16 mouse cellular contexts compared by ENCODE assay signal in the genomic region with DNA sequence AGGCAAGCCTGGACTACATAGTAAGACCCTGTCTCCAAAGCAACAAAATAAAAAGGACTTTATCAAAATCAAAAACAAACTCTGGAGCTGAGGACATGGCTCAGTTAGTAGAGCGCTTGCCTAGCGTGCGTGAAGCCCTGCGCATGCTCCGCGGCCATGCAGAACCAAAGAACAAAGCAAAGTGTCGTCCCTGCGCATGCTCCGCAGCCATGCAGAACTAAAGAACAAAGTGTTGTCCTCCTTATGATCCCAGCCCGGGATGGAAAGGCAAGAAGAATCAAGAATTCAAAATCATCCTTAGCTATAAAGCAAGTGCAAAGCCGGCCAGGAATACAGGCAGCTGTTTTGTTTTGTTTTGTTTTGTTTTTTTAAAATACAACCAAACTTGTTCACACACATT. TPM values are rescaled to one million over a fixed set of nuclear protein-coding genes. Genes with fewer than 3 reads are reported as not detected.
DNase-seq lines count a peak whose midpoint lies in the region; ATAC-seq and TF ChIP-seq lines count a peak whose summit lies in the region.
"Had no signal": no experiment of that assay in that cellular context is flagged by ENCODE, and none has a peak within 500 bp of the region (broad histone marks: within the 10 kb centered on the region; RNA-seq: fewer than 3 reads in every experiment).

No protein-coding gene starts in this region.

- 0 out of 2 replicates have a peak, but pooled peaks cover 3% of the 10 kb centered on the region for H3K4me1 ChIP-seq in intestine, postnatal 0 days (replicated peaks; ENCODE audit: control insufficient read depth, insufficient read depth, low read length)

- TF ChIP-seq CTCF in brain, embryonic 14.5 days (IDR thresholded peaks at IDR 0.05; ENCODE audit: borderline replicate concordance, extremely low read depth, insufficient read depth, insufficient read length): no peak
- TF ChIP-seq CTCF in intestine, postnatal 0 days (IDR thresholded peaks at IDR 0.05; ENCODE audit: low read depth): no peak

- no peaks in the 10 kb centered on the region for H3K27me3 ChIP-seq in intestine, postnatal 0 days (replicated peaks; ENCODE audit: control insufficient read depth, insufficient read depth, low read length)
- no peaks in the 10 kb centered on the region for H3K27me3 ChIP-seq in myocyte (ENCODE audit: control insufficient read depth, insufficient read depth, insufficient read length)
- H3K27me3 ChIP-seq: embryonic facial prominence, embryonic 13.5 days; kidney, embryonic 15.5 days had no signal

- peak overlapping the region; percentile 77 for H3K27ac ChIP-seq in intestine, postnatal 0 days (ENCODE audit: low read depth, low read length)
- H3K27ac ChIP-seq: embryonic facial prominence, embryonic 13.5 days; heart, embryonic 10.5 days; kidney, embryonic 15.5 days had no signal

- H3K36me3 ChIP-seq in intestine, postnatal 0 days (ENCODE audit: control insufficient read depth, insufficient read depth): peaks cover 20% of the 10 kb centered on the region
- peaks cover 28% of the 10 kb centered on the region for H3K36me3 ChIP-seq in myocyte (ENCODE audit: control insufficient read depth, insufficient read depth)

- H3ac ChIP-seq in myocyte (ENCODE audit: control insufficient read depth, insufficient read length): no peak overlapping the region

- no peak for ATAC-seq in intestine, postnatal 0 days
- ATAC-seq: liver, postnatal 0 days had no signal

- no peaks in the 10 kb centered on the region for H3K79me2 ChIP-seq in myocyte (ENCODE audit: control insufficient read depth, insufficient read depth)

- H3K4me2 ChIP-seq in intestine, postnatal 0 days (replicated peaks; ENCODE audit: low read depth): no peak overlapping the region
- peak overlapping the region; percentile 2 for H3K4me2 ChIP-seq in myocyte (ENCODE audit: low read depth)
- H3K4me2 ChIP-seq: embryonic facial prominence, embryonic 13.5 days; kidney, embryonic 15.5 days had no signal

- TF ChIP-seq POLR2A in brain, embryonic 14.5 days (IDR thresholded peaks at IDR 0.05; ENCODE audit: borderline replicate concordance, extremely low read depth, insufficient read depth, insufficient read length, poor library complexity, severe bottlenecking): no peak
- no peak for TF ChIP-seq POLR2A in myocyte (IDR thresholded peaks at IDR 0.05; ENCODE audit: insufficient read length, low read depth)

- no peak overlapping the region for H3K4me3 ChIP-seq in intestine, postnatal 0 days (ENCODE audit: low read depth, low read length)
- H3K4me3 ChIP-seq in myocyte: no peak overlapping the region
- H3K4me3 ChIP-seq: embryonic facial prominence, embryonic 13.5 days; heart, embryonic 10.5 days; kidney, embryonic 15.5 days had no signal

- H3K9ac ChIP-seq in intestine, postnatal 0 days (ENCODE audit: low read depth, low read length): no peak overlapping the region
- H3K9ac ChIP-seq: embryonic facial prominence, embryonic 13.5 days; kidney, embryonic 15.5 days; liver, postnatal 0 days had no signal

- peak; percentile 26 for DNase-seq in kidney, adult 9 months
- no peak for DNase-seq in kidney, postnatal 25 days
- DNase-seq in brain, embryonic 14.5 days (ENCODE audit: low read depth): peak; percentile 63
- no peak for DNase-seq in heart, postnatal 25 days (ENCODE audit: low spot score)
- no peak for DNase-seq in cerebellum, postnatal 36 days
- DNase-seq: adrenal gland, postnatal 36 days; cerebellum, postnatal 14 days; gastrocnemius, postnatal 25 days; liver, postnatal 0 days; lung, postnatal 36 days had no signal

- H3K9me3 ChIP-seq in intestine, postnatal 0 days (ENCODE audit: control insufficient read depth): no peaks in the 10 kb centered on the region
- H3K9me3 ChIP-seq: embryonic facial prominence, embryonic 13.5 days; heart, embryonic 10.5 days; kidney, embryonic 15.5 days had no signal

- 78% methylated on average over 11 of the region's 11 CpGs for whole genome bisulfite sequencing in intestine, postnatal 0 days

- intact Hi-C loops in heart, postnatal 25 days (cut with DNase I): no loop called here

TF ChIP-seq in myocyte, 11 proteins besides CTCF, POLR2A, EP300 and RAD21:
- no peak for TF ChIP-seq REST (IDR thresholded peaks at IDR 0.05; ENCODE audit: insufficient read depth, insufficient read length)
- no peak for TF ChIP-seq MYOG (IDR thresholded peaks at IDR 0.05; ENCODE audit: control insufficient read depth in 1 of 3, insufficient read depth in 1 of 3, insufficient read length in 2 of 3, low read depth in 2 of 3)
- TF ChIP-seq TCF3 (IDR thresholded peaks at IDR 0.05; ENCODE audit: insufficient read length, low read depth): no peak
- no peak for TF ChIP-seq MAX (IDR thresholded peaks at IDR 0.05; ENCODE audit: low read depth)
- TF ChIP-seq E2F4 (IDR thresholded peaks at IDR 0.05; ENCODE audit: insufficient read depth): no peak
- no peak for TF ChIP-seq POLR2AphosphoS2 (IDR thresholded peaks at IDR 0.05; ENCODE audit: insufficient read length, low read depth)
- no peak for TF ChIP-seq SRF (IDR thresholded peaks at IDR 0.05; ENCODE audit: control insufficient read depth, insufficient read length, low read depth)

RNA-seq across cellular contexts. Expression of a gene that starts 32.8 kb away (rescaled TPM):
- 0.08 and 0.19 TPM in 2 replicates for polyA plus RNA-seq in brain, embryonic 14.5 days (2012; rRNA removed)
- 459 and 473 TPM in 2 replicates for polyA plus RNA-seq in intestine, postnatal 0 days (2015; fragmentation: Nextera tagmentation; extraction: Ambion mirVana)
- polyA plus RNA-seq in myocyte (2012; fragmentation: generic; extraction: Trizol): 0.05 TPM
- under 1 TPM in 1 of 2 experiments, not detected in 1; 0.10 TPM for total RNA-seq in heart, postnatal 25 days (2021)
- total RNA-seq: adrenal gland, postnatal 36 days; gastrocnemius, postnatal 25 days; layer of hippocampus, adult 8-10 months had no signal

Comparison
In these comparisons a context has a peak if more than half of its experiments do, and no peak if none do; other contexts are left out.
1. DNase-seq: peak in kidney, adult 9 months (single experiment) and brain, embryonic 14.5 days (single experiment); none in kidney, postnatal 25 days (0 of 2), heart, postnatal 25 days (single experiment) and cerebellum, postnatal 36 days (0 of 2).
2. RNA of a gene that starts 32.8 kb away (polyA plus RNA-seq): 459 to 473 TPM in intestine, postnatal 0 days; 0.08 to 0.19 TPM in brain, embryonic 14.5 days and 0.05 TPM in myocyte (single experiment); every median in the first group is over 100 times any median in the second.